In genomic region chr19:25505360-25506196, GRCm38 (mm10) we compare ENCODE assay signal across 8 mouse cellular contexts. TPM values are rescaled to one million over a fixed set of nuclear protein-coding genes. Genes with fewer than 3 reads are reported as not detected.
DNase-seq lines count a peak whose midpoint lies in the region; ATAC-seq and TF ChIP-seq lines count a peak whose summit lies in the region.

Dmrt1 (plus strand) TSS chr19:25505618.

- peak within 1 kb of the TSS; percentile 29 for H3K4me3 ChIP-seq in kidney, embryonic 14.5 days (ENCODE audit: low read length)
- H3K4me3 ChIP-seq in hindbrain, embryonic 14.5 days (replicated peaks; ENCODE audit: low read length), result peak within 1 kb of the TSS; percentile 22
- H3K4me3 ChIP-seq in midbrain, embryonic 13.5 days (replicated peaks), result peak within 1 kb of the TSS; percentile 34
- H3K4me3 ChIP-seq in cerebellum, adult 2 months (replicated peaks; ENCODE audit: insufficient read depth, low read depth, low read length), result no peak within 1 kb of the TSS

- TF ChIP-seq CTCF in cerebellum, adult 2 months (IDR thresholded peaks at IDR 0.05; ENCODE audit: borderline replicate concordance, insufficient read depth, low read depth, low read length), result no peak

- H3K36me3 ChIP-seq in kidney, embryonic 14.5 days (ENCODE audit: control insufficient read depth, insufficient read depth, low read length), result no peaks in the 10 kb centered on the region
- no peaks in the 10 kb centered on the region for H3K36me3 ChIP-seq in hindbrain, embryonic 14.5 days (replicated peaks; ENCODE audit: control insufficient read depth, insufficient read depth)
- no peaks in the 10 kb centered on the region for H3K36me3 ChIP-seq in midbrain, embryonic 13.5 days

- H3K4me2 ChIP-seq in kidney, embryonic 14.5 days (replicated peaks; ENCODE audit: low read depth, low read length), result peak within 1 kb of the TSS; percentile 38
- H3K4me2 ChIP-seq in hindbrain, embryonic 14.5 days (replicated peaks), result peak within 1 kb of the TSS; percentile 40
- H3K4me2 ChIP-seq in midbrain, embryonic 13.5 days (replicated peaks), result peak within 1 kb of the TSS; percentile 50

- H3K4me1 ChIP-seq in kidney, embryonic 14.5 days (ENCODE audit: control insufficient read depth, insufficient read depth, low read length), result peaks cover 13% of the 10 kb centered on the region
- peaks cover 9% of the 10 kb centered on the region; the same call in 1 of the 2 replicates for H3K4me1 ChIP-seq in hindbrain, embryonic 14.5 days (replicated peaks; ENCODE audit: control insufficient read depth, insufficient read depth, low read length)
- peaks cover 17% of the 10 kb centered on the region for H3K4me1 ChIP-seq in midbrain, embryonic 13.5 days (replicated peaks)
- H3K4me1 ChIP-seq in cerebellum, adult 2 months (ENCODE audit: control insufficient read depth, insufficient read depth, low read length), result no peaks in the 10 kb centered on the region

- ATAC-seq in kidney, embryonic 14.5 days (ENCODE audit: low FRiP score, low TSS enrichment), result 0 out of 2 replicates have a peak, but pooled peaks have one; percentile 12
- ATAC-seq in hindbrain, embryonic 14.5 days (ENCODE audit: low FRiP score), result no peak
- no peak for ATAC-seq in midbrain, embryonic 13.5 days

- peaks cover 7% of the 10 kb centered on the region; the same call in 1 of the 2 replicates for H3K9me3 ChIP-seq in kidney, embryonic 14.5 days (ENCODE audit: control insufficient read depth, low read length)
- H3K9me3 ChIP-seq in hindbrain, embryonic 14.5 days (ENCODE audit: control insufficient read depth, low read length), result no peaks in the 10 kb centered on the region
- H3K9me3 ChIP-seq in midbrain, embryonic 13.5 days, result no peaks in the 10 kb centered on the region

- no peak for DNase-seq in kidney, adult 18-20 months
- DNase-seq in embryo, embryonic 11 days, result peak; percentile 42
- DNase-seq in hindbrain, embryonic 14.5 days (ENCODE audit: low spot score), result no peak
- DNase-seq in spleen, postnatal 10 days (ENCODE audit: low spot score in 2 of 2), result no peak
- DNase-seq in cerebellum, adult 2 months, result no peak
- DNase-seq in layer of hippocampus, adult 9-11 months, result no peak

- TF ChIP-seq POLR2A in cerebellum, adult 2 months (IDR thresholded peaks at IDR 0.05; ENCODE audit: borderline replicate concordance, insufficient read depth, low read length), result no peak

- H3K27me3 ChIP-seq in kidney, embryonic 14.5 days (ENCODE audit: control insufficient read depth, insufficient read depth, low read length), result peaks cover 75% of the 10 kb centered on the region
- peaks cover 73% of the 10 kb centered on the region for H3K27me3 ChIP-seq in hindbrain, embryonic 14.5 days (ENCODE audit: control insufficient read depth, insufficient read depth, low read length)
- peaks cover 80% of the 10 kb centered on the region for H3K27me3 ChIP-seq in midbrain, embryonic 13.5 days
- peaks cover 7% of the 10 kb centered on the region; the same call in 1 of the 2 replicates for H3K27me3 ChIP-seq in cerebellum, adult 2 months (ENCODE audit: control insufficient read depth, insufficient read depth, low read length)

- H3K27ac ChIP-seq in kidney, embryonic 14.5 days (ENCODE audit: low read depth, low read length), result no peak within 1 kb of the TSS
- no peak within 1 kb of the TSS for H3K27ac ChIP-seq in hindbrain, embryonic 14.5 days
- no peak within 1 kb of the TSS for H3K27ac ChIP-seq in midbrain, embryonic 13.5 days
- H3K27ac ChIP-seq in cerebellum, adult 2 months (ENCODE audit: insufficient read depth, low read length), result no peak within 1 kb of the TSS

- WGBS in kidney, embryonic 14.5 days, result under 1% methylated on average over 63 of the region's 64 CpGs
- 1% methylated on average over 64 of the region's 64 CpGs for WGBS in hindbrain, embryonic 14.5 days
- under 1% methylated on average over 64 of the region's 64 CpGs for WGBS in midbrain, embryonic 13.5 days
- WGBS in cerebellum, adult 2 months, result 1% methylated on average over 64 of the region's 64 CpGs

- no peak within 1 kb of the TSS for H3K9ac ChIP-seq in kidney, embryonic 14.5 days (ENCODE audit: low read depth, low read length)
- H3K9ac ChIP-seq in hindbrain, embryonic 14.5 days, result no peak within 1 kb of the TSS
- H3K9ac ChIP-seq in midbrain, embryonic 13.5 days (replicated peaks), result no peak within 1 kb of the TSS

RNA-seq across cellular contexts. Expression of gene Dmrt1, which starts in this region (rescaled TPM):
- polyA plus RNA-seq in kidney, embryonic 14.5 days (2014; fragmentation: Nextera tagmentation; extraction: Ambion mirVana), result not detected in 2 replicates
- polyA plus RNA-seq in hindbrain, embryonic 14.5 days (2014; fragmentation: Nextera tagmentation; extraction: Ambion mirVana), result not detected in 2 replicates
- polyA plus RNA-seq in midbrain, embryonic 13.5 days (2015; fragmentation: Nextera tagmentation; extraction: Ambion mirVana), result 0.07 TPM in 1 of 2 replicates, not detected in the other
- polyA plus RNA-seq in cerebellum, adult 2 months (2012; rRNA removed), result not detected in 2 replicates

Comparison
In these comparisons a context has a peak if more than half of its experiments do, and no peak if none do; other contexts are left out.
1. Peak in ATAC-seq, H3K4me3 ChIP-seq and H3K4me2 ChIP-seq in kidney, embryonic 14.5 days; RNA of the gene not detected or under 1 TPM.